38 mouse cellular contexts compared by ENCODE assay signal in the genomic region with DNA sequence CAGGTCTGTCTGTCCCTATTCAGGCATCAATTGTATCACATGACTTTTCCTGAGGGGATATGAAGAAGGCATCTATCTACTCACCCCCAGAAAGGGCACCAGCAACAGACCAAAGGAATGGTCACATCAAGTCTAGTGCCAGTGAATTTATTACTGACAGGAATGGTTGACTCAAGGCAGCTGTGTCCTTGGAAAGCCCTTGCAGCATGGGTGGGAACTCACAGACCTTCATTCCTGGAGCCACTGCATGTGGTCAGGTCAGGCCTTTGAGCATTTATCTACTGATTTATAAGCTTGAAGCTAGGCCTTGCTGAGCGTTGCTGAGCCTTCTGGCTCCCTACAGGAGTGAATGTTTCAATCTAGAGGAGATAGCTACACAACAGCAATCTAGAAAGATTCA. TPM values are rescaled to one million over a fixed set of nuclear protein-coding genes. Genes with fewer than 3 reads are reported as not detected.
DNase-seq lines count a peak whose midpoint lies in the region; ATAC-seq and TF ChIP-seq lines count a peak whose summit lies in the region.
"Had no signal": no experiment of that assay in that cellular context is flagged by ENCODE, and none has a peak within 500 bp of the region (broad histone marks: within the 10 kb centered on the region; RNA-seq: fewer than 3 reads in every experiment).

No protein-coding gene starts in this region.

- H3K9me3 ChIP-seq in heart, embryonic 13.5 days, result no peaks in the 10 kb centered on the region
- H3K9me3 ChIP-seq in liver, embryonic 12.5 days (replicated peaks), result no peaks in the 10 kb centered on the region
- H3K9me3 ChIP-seq: kidney, embryonic 15.5 days; neural tube, embryonic 15.5 days had no signal

- no peaks in the 10 kb centered on the region for H3K79me2 ChIP-seq in myocyte (ENCODE audit: control insufficient read depth, insufficient read depth)

- 50% methylated on average over 1 of the region's 1 CpGs for WGBS in heart, embryonic 13.5 days
- 59% methylated on average over 1 of the region's 1 CpGs for whole genome bisulfite sequencing in liver, embryonic 12.5 days (ENCODE audit: insufficient replicate concordance)

- no peak for ATAC-seq in heart, embryonic 13.5 days (ENCODE audit: extremely low read depth, insufficient number of reproducible peaks, low FRiP score, low TSS enrichment)
- ATAC-seq in liver, embryonic 12.5 days, result no peak
- ATAC-seq: forebrain, embryonic 16.5 days had no signal

- H3K27me3 ChIP-seq in heart, embryonic 13.5 days (replicated peaks), result no peaks in the 10 kb centered on the region
- no peaks in the 10 kb centered on the region for H3K27me3 ChIP-seq in liver, embryonic 12.5 days (replicated peaks)
- no peaks in the 10 kb centered on the region for H3K27me3 ChIP-seq in myocyte (ENCODE audit: control insufficient read depth, insufficient read depth, insufficient read length)
- H3K27me3 ChIP-seq: CH12.LX; kidney, embryonic 15.5 days; neural tube, embryonic 15.5 days had no signal

- peak; percentile 71 to 83 for DNase-seq in adrenal gland, adult (ENCODE audit: inconsistent age in 2 of 2, low spot score in 1 of 2)
- DNase-seq in adrenal gland, postnatal 10 days, result no peak
- DNase-seq in heart, postnatal 36 days, result no peak
- no peak for DNase-seq in liver
- DNase-seq in layer of hippocampus, adult 18-20 months (ENCODE audit: low spot score in 2 of 2), result no peak
- DNase-seq: cerebellum, adult 18-20 months; cerebellum, postnatal 14 days; gastrocnemius, adult 2 months; gastrocnemius, postnatal 36 days; heart, adult 2 months; kidney, adult 11 months; kidney, postnatal 25 days; layer of hippocampus, postnatal 36 days; left cerebral cortex, postnatal 4 days; lung, embryonic 14.5 days; lung, postnatal 14 days; midbrain, embryonic 14.5 days; retina, postnatal 1 day; right cerebral cortex, postnatal 14 days; thymus, postnatal 4 days had no signal

- no peak overlapping the region for H3ac ChIP-seq in myocyte (ENCODE audit: control insufficient read depth, insufficient read length)

- no peak overlapping the region for H3K4me2 ChIP-seq in heart, embryonic 13.5 days
- H3K4me2 ChIP-seq in liver, embryonic 12.5 days, result no peak overlapping the region
- no peak overlapping the region for H3K4me2 ChIP-seq in myocyte (ENCODE audit: low read depth)
- H3K4me2 ChIP-seq: hindbrain, embryonic 14.5 days; kidney, embryonic 15.5 days; lung, embryonic 14.5 days; neural tube, embryonic 15.5 days had no signal

- H3K27ac ChIP-seq in heart, embryonic 13.5 days (replicated peaks), result peak overlapping the region; percentile 53
- H3K27ac ChIP-seq in liver, embryonic 12.5 days, result peak overlapping the region; percentile 57
- H3K27ac ChIP-seq: gastrocnemius, adult 2 months; heart, adult 2 months; hindbrain, embryonic 14.5 days; kidney, embryonic 15.5 days; layer of hippocampus, adult 2 months; neural tube, embryonic 15.5 days had no signal

- intact Hi-C loops in heart, postnatal 36 days (cut with DNase I), result no loop called here

- H3K9ac ChIP-seq in heart, embryonic 13.5 days, result 0 out of 2 replicates have a peak overlapping the region, but pooled peaks have one; percentile 0
- peak overlapping the region; percentile 37; the same call in 1 of the 2 replicates for H3K9ac ChIP-seq in liver, embryonic 12.5 days
- H3K9ac ChIP-seq: hindbrain, embryonic 14.5 days; kidney, embryonic 15.5 days; lung, embryonic 14.5 days; neural tube, embryonic 15.5 days had no signal

- no peak overlapping the region for H3K4me3 ChIP-seq in heart, embryonic 13.5 days
- no peak overlapping the region for H3K4me3 ChIP-seq in liver, embryonic 12.5 days
- no peak overlapping the region for H3K4me3 ChIP-seq in myocyte
- H3K4me3 ChIP-seq: erythroblast, embryonic 14.5 days; gastrocnemius, adult 2 months; heart, adult 2 months; kidney, embryonic 15.5 days; layer of hippocampus, adult 2 months; neural tube, embryonic 15.5 days had no signal

- no peak for TF ChIP-seq POLR2A in myocyte (IDR thresholded peaks at IDR 0.05; ENCODE audit: insufficient read length, low read depth)

- no peaks in the 10 kb centered on the region for H3K36me3 ChIP-seq in heart, embryonic 13.5 days
- no peaks in the 10 kb centered on the region for H3K36me3 ChIP-seq in liver, embryonic 12.5 days
- H3K36me3 ChIP-seq in myocyte (ENCODE audit: control insufficient read depth, insufficient read depth), result no peaks in the 10 kb centered on the region
- H3K36me3 ChIP-seq: kidney, embryonic 15.5 days; neural tube, embryonic 15.5 days had no signal

- peaks cover 30% of the 10 kb centered on the region for H3K4me1 ChIP-seq in heart, embryonic 13.5 days
- peaks cover 59% of the 10 kb centered on the region for H3K4me1 ChIP-seq in liver, embryonic 12.5 days

TF ChIP-seq in myocyte, 11 proteins besides CTCF, POLR2A, EP300 and RAD21:
- TF ChIP-seq MYOG (IDR thresholded peaks at IDR 0.05; ENCODE audit: control insufficient read depth in 1 of 3, insufficient read depth in 1 of 3, insufficient read length in 2 of 3, low read depth in 2 of 3) (peak in 2 of 3 experiments; percentile 24 to 35), E2F4 (IDR thresholded peaks at IDR 0.05; ENCODE audit: insufficient read depth) (no peak), MYOD1 (IDR thresholded peaks at IDR 0.05; ENCODE audit: control insufficient read depth in 1 of 3, insufficient read length in 2 of 3, low read depth in 2 of 3) (peak in 1 of 3 experiments; percentile 51), CEBPB (IDR thresholded peaks at IDR 0.05; ENCODE audit: insufficient read depth, poor library complexity, severe bottlenecking) (no peak)
TF ChIP-seq in myocyte: peak in this region for 2.

RNA-seq across cellular contexts. Expression of gene Birc5, which starts 8.1 kb away (rescaled TPM):
- total RNA-seq in adrenal gland, postnatal 10 days (2021), result 10 to 100 TPM; 23.3 to 28.0 TPM
- polyA plus RNA-seq in heart, embryonic 13.5 days (2015; fragmentation: Nextera tagmentation; extraction: Ambion mirVana), result 228 and 260 TPM in 2 replicates
- total RNA-seq in heart, postnatal 36 days (2021), result 1 to 10 TPM in 1 of 2 experiments, under 1 TPM in 1; 0.80 to 1.1 TPM
- polyA plus RNA-seq in liver, embryonic 12.5 days (2016; fragmentation: Nextera tagmentation; extraction: Ambion mirVana), result 370 and 373 TPM in 2 replicates
- 60.7 TPM for polyA plus RNA-seq in myocyte (2012; fragmentation: generic; extraction: Trizol)
- 1 to 10 TPM in 1 of 2 experiments, under 1 TPM in 1; 0.82 to 1.1 TPM for total RNA-seq in layer of hippocampus, adult 18-20 months (2021)
- total RNA-seq: gastrocnemius, adult 2 months had no signal

RNA-seq across cellular contexts. Expression of gene Tk1, which starts 15.0 kb away (rescaled TPM):
- 10 to 100 TPM; 39.7 to 47.3 TPM for total RNA-seq in adrenal gland, postnatal 10 days (2021)
- polyA plus RNA-seq in heart, embryonic 13.5 days (2015; fragmentation: Nextera tagmentation; extraction: Ambion mirVana), result 97.6 and 109 TPM in 2 replicates
- total RNA-seq in heart, postnatal 36 days (2021), result 1 to 10 TPM; 2.0 to 3.0 TPM
- 145 and 152 TPM in 2 replicates for polyA plus RNA-seq in liver, embryonic 12.5 days (2016; fragmentation: Nextera tagmentation; extraction: Ambion mirVana)
- polyA plus RNA-seq in myocyte (2012; fragmentation: generic; extraction: Trizol), result 52.8 TPM
- total RNA-seq in layer of hippocampus, adult 18-20 months (2021), result under 1 TPM; 0.43 to 0.50 TPM

RNA-seq across cellular contexts. Expression of gene Afmid, which starts 15.2 kb away (rescaled TPM):
- 10 to 100 TPM; 14.1 to 17.7 TPM for total RNA-seq in adrenal gland, postnatal 10 days (2021)
- polyA plus RNA-seq in heart, embryonic 13.5 days (2015; fragmentation: Nextera tagmentation; extraction: Ambion mirVana), result 12.6 and 12.7 TPM in 2 replicates
- 1 to 10 TPM; 3.1 TPM for total RNA-seq in heart, postnatal 36 days (2021)
- polyA plus RNA-seq in liver, embryonic 12.5 days (2016; fragmentation: Nextera tagmentation; extraction: Ambion mirVana), result 6.7 TPM in 2 replicates
- polyA plus RNA-seq in myocyte (2012; fragmentation: generic; extraction: Trizol), result 6.1 TPM
- 1 to 10 TPM; 3.3 to 7.3 TPM for total RNA-seq in layer of hippocampus, adult 18-20 months (2021)

RNA-seq across cellular contexts. Expression of gene Tmem235, which starts 19.6 kb away (rescaled TPM):
- not detected for total RNA-seq in adrenal gland, postnatal 10 days (2021)
- polyA plus RNA-seq in heart, embryonic 13.5 days (2015; fragmentation: Nextera tagmentation; extraction: Ambion mirVana), result not detected in 2 replicates
- total RNA-seq in heart, postnatal 36 days (2021), result not detected
- polyA plus RNA-seq in liver, embryonic 12.5 days (2016; fragmentation: Nextera tagmentation; extraction: Ambion mirVana), result not detected in 2 replicates
- not detected for polyA plus RNA-seq in myocyte (2012; fragmentation: generic; extraction: Trizol)
- not detected for total RNA-seq in layer of hippocampus, adult 18-20 months (2021)
- total RNA-seq: CH12.LX; gastrocnemius, adult 2 months; gastrocnemius, postnatal 36 days; heart, adult 2 months; hematopoietic stem cell, adult 5-6 weeks; layer of hippocampus, adult 2 months; left cerebral cortex, postnatal 4 days; monocyte, adult 5-6 weeks had no signal
- polyA plus RNA-seq: embryonic facial prominence, embryonic 14.5 days; erythroblast, embryonic 14.5 days; forebrain, embryonic 11.5 days; forebrain, embryonic 16.5 days; heart, adult 2 months; hindbrain, embryonic 14.5 days; kidney, embryonic 15.5 days; limb, embryonic 14.5 days; lung, embryonic 14.5 days; midbrain, embryonic 14.5 days; neural tube, embryonic 15.5 days; stomach, embryonic 14.5 days; thymus, postnatal 0 days had no signal

RNA-seq across cellular contexts. Expression of gene Gm20708, which starts 31.4 kb away (rescaled TPM):
- under 1 TPM; 0.57 to 0.58 TPM for total RNA-seq in adrenal gland, postnatal 10 days (2021)
- 0.78 and 1.3 TPM in 2 replicates for polyA plus RNA-seq in heart, embryonic 13.5 days (2015; fragmentation: Nextera tagmentation; extraction: Ambion mirVana)
- 1 to 10 TPM in 1 of 2 experiments, not detected in 1; 1.1 TPM for total RNA-seq in heart, postnatal 36 days (2021)
- 0.23 and 0.27 TPM in 2 replicates for polyA plus RNA-seq in liver, embryonic 12.5 days (2016; fragmentation: Nextera tagmentation; extraction: Ambion mirVana)
- polyA plus RNA-seq in myocyte (2012; fragmentation: generic; extraction: Trizol), result 0.35 TPM
- 1 to 10 TPM; 1.5 to 2.2 TPM for total RNA-seq in layer of hippocampus, adult 18-20 months (2021)
- total RNA-seq: hematopoietic stem cell, adult 5-6 weeks had no signal
- polyA plus RNA-seq: testis, adult 2 months had no signal

Comparison
In these comparisons a context has a peak if more than half of its experiments do, and no peak if none do; other contexts are left out.
1. DNase-seq: peak in adrenal gland, adult (2 of 2); none in adrenal gland, postnatal 10 days (single experiment), heart, postnatal 36 days (0 of 2), liver (single experiment) and layer of hippocampus, adult 18-20 months (0 of 2).
2. RNA of gene Birc5, which starts 8.1 kb away (total RNA-seq): 23.3 to 28.0 TPM in adrenal gland, postnatal 10 days; 0.82 to 1.1 TPM in layer of hippocampus, adult 18-20 months and 0.80 to 1.1 TPM in heart, postnatal 36 days; every median in the first group is over 10 times any median in the second.
3. RNA of gene Tk1, which starts 15.0 kb away (total RNA-seq): 39.7 to 47.3 TPM in adrenal gland, postnatal 10 days; 2.0 to 3.0 TPM in heart, postnatal 36 days and 0.43 to 0.50 TPM in layer of hippocampus, adult 18-20 months; every median in the first group is over 10 times any median in the second.